Mouse (Mus musculus) CH12F3 (cell line): Measurements from ENCODE around the gene Fam198a.

Source experiments
- in situ Hi-C: fragments of 300-500 bp; cut with MboI; formaldehyde crosslinking; loops from 2 replicates; pipeline ENCODE4 v1.14.3; 2020; ENCODE audit warnings: low sequenced_read_pairs

The Fam198a gene

GRCm38 (mm10) chr9:121981466-121982105 lies 30.8 kb downstream of the Fam198a start:
- in situ Hi-C loops, result loop anchor here (10.0 kb wide), 2 partner anchors 107 to 137 kb away; no protein-coding TSS in a partner anchor

- in situ Hi-C loops, result loop anchor here (10.0 kb wide), 2 partner anchors 107 to 137 kb away; no protein-coding TSS in a partner anchor
These were observed 31.4 kb downstream of the Fam198a start for GRCm38 (mm10) chr9:121982214-121982613.

- in situ Hi-C loops, result loop anchor here (10.0 kb wide), 2 partner anchors 108 to 138 kb away; no protein-coding TSS in a partner anchor
These were observed 31.9 kb downstream of the Fam198a start for GRCm38 (mm10) chr9:121982665-121983064.

- in situ Hi-C loops, result loop anchor here (10.0 kb wide), 2 partner anchors 109 to 139 kb away; no protein-coding TSS in a partner anchor
These were observed 32.7 kb downstream of the Fam198a start for GRCm38 (mm10) chr9:121983504-121983903.

- in situ Hi-C loops, result loop anchor here (10.0 kb wide), 2 partner anchors 110 to 140 kb away; no protein-coding TSS in a partner anchor
These were observed 34.0 kb downstream of the Fam198a start for GRCm38 (mm10) chr9:121984465-121985461.

- in situ Hi-C loops, result loop anchor here (10.0 kb wide), 2 partner anchors 114 to 144 kb away; no protein-coding TSS in a partner anchor
These were observed 38.1 kb downstream of the Fam198a start for GRCm38 (mm10) chr9:121988910-121989309.

- in situ Hi-C loops, result loop anchor here (10.0 kb wide), 2 partner anchors 115 to 145 kb away; no protein-coding TSS in a partner anchor
These were observed 38.7 kb downstream of the Fam198a start for GRCm38 (mm10) chr9:121989536-121989935.

- in situ Hi-C loops, result no loop called here
These were observed 40.3 kb downstream of the Fam198a start for GRCm38 (mm10) chr9:121991041-121991440.

GRCm38 (mm10) chr9:121993047-121993446 lies 42.3 kb downstream of the Fam198a start:
- in situ Hi-C loops, result no loop called here

GRCm38 (mm10) chr9:121995077-121995476 lies 44.3 kb downstream of the Fam198a start:
- in situ Hi-C loops, result no loop called here

- in situ Hi-C loops, result no loop called here
These were observed 44.8 kb downstream of the Fam198a start for GRCm38 (mm10) chr9:121995508-121996131.

GRCm38 (mm10) chr9:121997010-121997409 lies 46.2 kb downstream of the Fam198a start, which contains the start of gene Pomgnt2:
Gene Pomgnt2 (minus strand): TSS chr9:121997110.
- in situ Hi-C loops, result no loop called here

- in situ Hi-C loops, result no loop called here
These were observed 47.2 kb downstream of the Fam198a start for GRCm38 (mm10) chr9:121997978-121998377.

GRCm38 (mm10) chr9:122006175-122006574 lies 55.4 kb downstream of the Fam198a start:
- in situ Hi-C loops, result no loop called here

GRCm38 (mm10) chr9:122006609-122007008 lies 55.8 kb downstream of the Fam198a start:
- in situ Hi-C loops, result no loop called here

- in situ Hi-C loops, result no loop called here
These were observed 58.1 kb downstream of the Fam198a start for GRCm38 (mm10) chr9:122008876-122009275.

GRCm38 (mm10) chr9:122010751-122011150 lies 60.0 kb downstream of the Fam198a start:
- in situ Hi-C loops, result no loop called here

GRCm38 (mm10) chr9:122012816-122013215 lies 62.0 kb downstream of the Fam198a start:
- in situ Hi-C loops, result no loop called here

- in situ Hi-C loops, result no loop called here
These were observed 62.8 kb downstream of the Fam198a start for GRCm38 (mm10) chr9:122013629-122014028.

- in situ Hi-C loops, result no loop called here
These were observed 63.5 kb downstream of the Fam198a start for GRCm38 (mm10) chr9:122014241-122014667.

- in situ Hi-C loops, result no loop called here
These were observed 67.3 kb downstream of the Fam198a start for GRCm38 (mm10) chr9:122018079-122018478.
